In the genomic region with DNA sequence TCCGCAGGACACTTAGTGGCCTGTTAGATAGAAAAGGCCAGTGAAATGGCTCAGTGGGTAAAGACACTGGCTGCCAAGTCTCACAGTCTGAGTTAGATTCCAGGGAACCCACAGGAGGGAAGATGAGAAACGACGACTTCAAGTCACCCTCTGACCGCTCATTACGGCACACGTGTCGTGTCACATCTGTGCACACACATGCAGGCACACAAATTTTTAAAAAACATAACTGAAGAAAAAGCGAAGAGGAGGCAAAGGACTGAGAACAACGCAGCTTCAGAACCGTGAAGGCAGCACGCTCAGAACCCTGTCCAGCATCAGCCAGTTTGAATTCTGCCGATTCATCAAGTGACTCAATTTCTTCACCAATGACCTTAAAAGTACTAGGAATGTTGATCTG, we compare ENCODE assay signal across 19 mouse cellular contexts.
"Had no signal": no experiment of that assay in that cellular context is flagged by ENCODE, and none has a peak within 500 bp of the region (broad histone marks: within the 10 kb centered on the region; RNA-seq: fewer than 3 reads in every experiment).

No protein-coding gene starts in this region.

- H3K9ac ChIP-seq: liver, embryonic 12.5 days; liver, embryonic 14.5 days; lung, embryonic 14.5 days; neural tube, embryonic 13.5 days; neural tube, embryonic 15.5 days; stomach, embryonic 15.5 days had no signal

- H3K4me1 ChIP-seq: liver, embryonic 12.5 days; midbrain, embryonic 10.5 days; neural tube, embryonic 13.5 days; neural tube, embryonic 15.5 days; stomach, embryonic 15.5 days had no signal

- H3K27me3 ChIP-seq: liver, embryonic 12.5 days; neural tube, embryonic 13.5 days; neural tube, embryonic 15.5 days; stomach, embryonic 15.5 days had no signal

- H3K9me3 ChIP-seq: liver, embryonic 12.5 days; midbrain, embryonic 10.5 days; neural tube, embryonic 13.5 days; neural tube, embryonic 15.5 days; stomach, embryonic 15.5 days had no signal

- H3K4me2 ChIP-seq: liver, embryonic 12.5 days; lung, embryonic 14.5 days; neural tube, embryonic 13.5 days; neural tube, embryonic 15.5 days; stomach, embryonic 15.5 days had no signal

- DNase-seq: lung, adult 18-20 months; lung, embryonic 14.5 days; lung, postnatal 10 days; lung, postnatal 4 days; midbrain, embryonic 14.5 days; retina, postnatal 1 day; right cerebral cortex, adult 18-20 months; right cerebral cortex, postnatal 25 days; right cerebral cortex, postnatal 4 days; thymus, adult 2 months; thymus, postnatal 36 days had no signal

- H3K4me3 ChIP-seq: liver, embryonic 12.5 days; midbrain, embryonic 10.5 days; myocyte; neural tube, embryonic 13.5 days; neural tube, embryonic 15.5 days; stomach, embryonic 15.5 days had no signal

- ATAC-seq: liver, embryonic 12.5 days had no signal

- H3K27ac ChIP-seq: liver, embryonic 12.5 days; liver, embryonic 14.5 days; midbrain, embryonic 10.5 days; neural tube, embryonic 13.5 days; neural tube, embryonic 15.5 days; stomach, embryonic 15.5 days; stomach, postnatal 0 days had no signal
